Mouse (Mus musculus): ENCODE measurements at regions not wholly inside any gene's neighbourhood (a gene's known extent, or its start where the extent isn't known, plus 50 kb on each side); places are given as distances from the start of the nearest gene placed in this dataset.

DNA sequence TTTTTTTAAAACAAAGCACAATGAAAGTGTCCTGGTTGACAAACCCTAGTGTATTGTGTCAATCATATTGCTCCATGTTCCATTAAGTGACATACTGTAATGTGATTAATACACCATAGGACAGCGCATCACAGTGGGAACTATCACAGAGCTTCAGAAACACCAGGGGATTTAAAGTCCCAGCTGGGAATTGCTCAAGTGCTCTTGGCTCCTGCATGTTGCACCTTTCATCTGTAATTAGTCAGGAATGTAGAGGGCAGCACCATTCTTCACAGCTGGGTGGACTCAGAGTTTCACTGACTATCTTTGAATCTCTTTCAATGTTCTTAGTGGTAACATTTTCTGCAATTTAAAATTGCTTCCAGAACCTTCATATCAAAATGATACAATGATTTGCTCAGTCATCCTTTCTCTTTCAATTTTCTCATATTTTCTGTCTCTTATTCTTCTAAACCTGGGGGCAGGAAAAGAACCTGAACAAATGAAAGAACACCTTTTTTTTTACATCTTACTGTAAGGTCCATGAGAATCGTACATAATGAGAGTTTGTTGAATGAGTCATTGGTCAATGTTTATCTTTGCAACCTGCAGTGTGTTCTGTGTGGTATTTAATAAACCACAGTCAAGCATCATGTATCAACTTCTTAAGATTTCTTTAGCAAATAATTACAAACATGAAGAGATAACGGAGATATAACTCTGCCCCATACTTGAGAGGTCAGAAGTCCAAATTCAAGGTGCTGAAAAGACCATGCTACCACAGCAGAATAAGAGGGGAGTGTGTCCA is 333.0 kb downstream of the Etaa1 start:
- TF ChIP-seq POLR2A (IDR thresholded peaks at IDR 0.05; ENCODE audit: borderline replicate concordance, low read depth, low read length), result no peak
- no peak for TF ChIP-seq CTCF (IDR thresholded peaks at IDR 0.05; ENCODE audit: low read depth, low read length)

All from bone marrow macrophage, adult 2 months (primary cell).